Comparison of ENCODE assay signal across 24 mouse cellular contexts in genomic region chr2:168026467-168026866, GRCm38 (mm10). TPM values are rescaled to one million over a fixed set of nuclear protein-coding genes. Genes with fewer than 3 reads are reported as not detected.
DNase-seq lines count a peak whose midpoint lies in the region; ATAC-seq and TF ChIP-seq lines count a peak whose summit lies in the region.
"Had no signal": no experiment of that assay in that cellular context is flagged by ENCODE, and none has a peak within 500 bp of the region (broad histone marks: within the 10 kb centered on the region; RNA-seq: fewer than 3 reads in every experiment).

No protein-coding gene starts in this region.

- H3K4me1 ChIP-seq in heart, embryonic 10.5 days = peaks cover 14% of the 10 kb centered on the region
- H3K4me1 ChIP-seq in heart, embryonic 12.5 days (replicated peaks) = peaks cover 8% of the 10 kb centered on the region
- peaks cover 14% of the 10 kb centered on the region; the same call in 1 of the 2 replicates for H3K4me1 ChIP-seq in lung, embryonic 15.5 days
- peaks cover 3% of the 10 kb centered on the region for H3K4me1 ChIP-seq in stomach, postnatal 0 days (replicated peaks; ENCODE audit: control insufficient read depth, insufficient read depth)
- H3K4me1 ChIP-seq in liver, postnatal 0 days (ENCODE audit: insufficient read depth) = no peaks in the 10 kb centered on the region
- H3K4me1 ChIP-seq: hindbrain, embryonic 12.5 days had no signal

- H3K4me3 ChIP-seq in heart, embryonic 10.5 days = no peak overlapping the region
- no peak overlapping the region for H3K4me3 ChIP-seq in heart, embryonic 12.5 days
- no peak overlapping the region for H3K4me3 ChIP-seq in lung, embryonic 15.5 days
- no peak overlapping the region for H3K4me3 ChIP-seq in stomach, postnatal 0 days (ENCODE audit: low read depth, low read length)
- no peak overlapping the region for H3K4me3 ChIP-seq in liver, postnatal 0 days (ENCODE audit: low read depth, low read length)
- H3K4me3 ChIP-seq: forebrain, embryonic 10.5 days; hindbrain, embryonic 12.5 days; left cerebral cortex, adult 2 months; midbrain, embryonic 10.5 days had no signal

- DNase-seq in heart, embryonic 10.5 days (ENCODE audit: low spot score) = no peak
- DNase-seq in lung, postnatal 10 days = no peak
- DNase-seq in large intestine, adult 2 months (ENCODE audit: low read depth, low spot score) = peak; percentile 55
- DNase-seq in stomach, postnatal 0 days (ENCODE audit: low spot score) = peak; percentile 46
- DNase-seq in liver, postnatal 0 days = no peak
- DNase-seq: adrenal gland, postnatal 14 days; cerebellum, adult 11 months; cerebellum, postnatal 14 days; embryo, embryonic 11 days; gastrocnemius, postnatal 10 days; heart, adult 11 months; kidney, postnatal 14 days; layer of hippocampus, adult 9-11 months; right cerebral cortex, postnatal 25 days; thymus, adult 18-20 months had no signal

- TF ChIP-seq CTCF in stomach, postnatal 0 days (IDR thresholded peaks at IDR 0.05; ENCODE audit: low read depth) = no peak
- no peak for TF ChIP-seq CTCF in liver, postnatal 0 days (IDR thresholded peaks at IDR 0.05; ENCODE audit: low read depth)

- no peak overlapping the region for H3K4me2 ChIP-seq in heart, embryonic 12.5 days
- no peak overlapping the region for H3K4me2 ChIP-seq in lung, embryonic 15.5 days
- no peak overlapping the region for H3K4me2 ChIP-seq in stomach, postnatal 0 days (replicated peaks; ENCODE audit: low read depth)
- no peak overlapping the region for H3K4me2 ChIP-seq in liver, postnatal 0 days (ENCODE audit: low read depth, low read length)
- H3K4me2 ChIP-seq: hindbrain, embryonic 12.5 days; liver, embryonic 11.5 days had no signal

- TF ChIP-seq EP300 in stomach, postnatal 0 days (optimal IDR thresholded peaks at IDR 0.05) = no peak
- TF ChIP-seq EP300 in liver, postnatal 0 days (IDR thresholded peaks at IDR 0.05; ENCODE audit: low read depth) = no peak

- H3K36me3 ChIP-seq in heart, embryonic 10.5 days = peaks cover 8% of the 10 kb centered on the region
- no peaks in the 10 kb centered on the region for H3K36me3 ChIP-seq in heart, embryonic 12.5 days
- no peaks in the 10 kb centered on the region for H3K36me3 ChIP-seq in lung, embryonic 15.5 days
- no peaks in the 10 kb centered on the region for H3K36me3 ChIP-seq in stomach, postnatal 0 days (ENCODE audit: control insufficient read depth, insufficient read depth, low read length)
- no peaks in the 10 kb centered on the region for H3K36me3 ChIP-seq in liver, postnatal 0 days (replicated peaks; ENCODE audit: insufficient read depth, low read length)
- H3K36me3 ChIP-seq: forebrain, embryonic 10.5 days; G1E; hindbrain, embryonic 12.5 days; midbrain, embryonic 10.5 days had no signal

- ATAC-seq in heart, embryonic 12.5 days (ENCODE audit: insufficient number of reproducible peaks, low FRiP score) = no peak
- no peak for ATAC-seq in lung, embryonic 15.5 days (ENCODE audit: borderline replicate concordance, extremely low read depth, low FRiP score, low TSS enrichment)
- peak; percentile 65 for ATAC-seq in stomach, postnatal 0 days (ENCODE audit: low FRiP score, low TSS enrichment)
- no peak for ATAC-seq in activated CD4-positive, CD25-positive, alpha-beta regulatory T cell, adult 4 months
- no peak for ATAC-seq in liver, postnatal 0 days

- H3K27me3 ChIP-seq in heart, embryonic 10.5 days (ENCODE audit: insufficient read depth, poor library complexity, severe bottlenecking) = no peaks in the 10 kb centered on the region
- H3K27me3 ChIP-seq in heart, embryonic 12.5 days (replicated peaks) = no peaks in the 10 kb centered on the region
- no peaks in the 10 kb centered on the region for H3K27me3 ChIP-seq in lung, embryonic 15.5 days
- no peaks in the 10 kb centered on the region for H3K27me3 ChIP-seq in stomach, postnatal 0 days (ENCODE audit: control insufficient read depth, insufficient read depth, low read length)
- no peaks in the 10 kb centered on the region for H3K27me3 ChIP-seq in liver, postnatal 0 days (ENCODE audit: insufficient read depth, low read length)
- H3K27me3 ChIP-seq: hindbrain, embryonic 12.5 days had no signal

- H3K9me3 ChIP-seq in heart, embryonic 10.5 days = no peaks in the 10 kb centered on the region
- peaks cover 11% of the 10 kb centered on the region for H3K9me3 ChIP-seq in heart, embryonic 12.5 days (replicated peaks)
- H3K9me3 ChIP-seq in lung, embryonic 15.5 days = peaks cover 6% of the 10 kb centered on the region; the same call in 1 of the 2 replicates
- no peaks in the 10 kb centered on the region for H3K9me3 ChIP-seq in stomach, postnatal 0 days (ENCODE audit: control insufficient read depth, low read length)
- peaks cover 3% of the 10 kb centered on the region; the same call in 1 of the 2 replicates for H3K9me3 ChIP-seq in liver, postnatal 0 days (ENCODE audit: low read length)

- no peak overlapping the region for H3K9ac ChIP-seq in heart, embryonic 12.5 days
- H3K9ac ChIP-seq in lung, embryonic 15.5 days = no peak overlapping the region
- no peak overlapping the region for H3K9ac ChIP-seq in stomach, postnatal 0 days (ENCODE audit: low read length)
- H3K9ac ChIP-seq in liver, postnatal 0 days (replicated peaks) = no peak overlapping the region
- H3K9ac ChIP-seq: hindbrain, embryonic 12.5 days had no signal

- 41% methylated on average over 3 of the region's 3 CpGs for WGBS in heart, embryonic 10.5 days
- 48% methylated on average over 3 of the region's 3 CpGs for WGBS in heart, embryonic 12.5 days
- 24% methylated on average over 3 of the region's 3 CpGs for WGBS in lung, embryonic 15.5 days
- 22% methylated on average over 3 of the region's 3 CpGs for WGBS in large intestine, adult 2 months
- WGBS in stomach, postnatal 0 days = 18% methylated on average over 3 of the region's 3 CpGs
- 38% methylated on average over 3 of the region's 3 CpGs for WGBS in liver, postnatal 0 days (ENCODE audit: insufficient replicate concordance)

- peak overlapping the region; percentile 23; the same call in 1 of the 2 replicates for H3K27ac ChIP-seq in heart, embryonic 10.5 days
- no peak overlapping the region for H3K27ac ChIP-seq in heart, embryonic 12.5 days (ENCODE audit: poor library complexity, severe bottlenecking)
- peak overlapping the region; percentile 90 for H3K27ac ChIP-seq in lung, embryonic 15.5 days
- peak overlapping the region; percentile 80 for H3K27ac ChIP-seq in stomach, postnatal 0 days (replicated peaks)
- no peak overlapping the region for H3K27ac ChIP-seq in liver, postnatal 0 days (ENCODE audit: low read depth)
- H3K27ac ChIP-seq: forebrain, embryonic 10.5 days; hindbrain, embryonic 12.5 days; left cerebral cortex, adult 2 months; midbrain, embryonic 10.5 days had no signal

RNA-seq across cellular contexts. Expression of gene Ripor3, which starts 16.0 kb away (rescaled TPM):
- polyA plus RNA-seq in heart, embryonic 10.5 days (2016; fragmentation: Nextera tagmentation; extraction: Ambion mirVana) = 1.3 and 2.5 TPM in 2 replicates
- 1.3 and 1.5 TPM in 2 replicates for polyA plus RNA-seq in heart, embryonic 12.5 days (2016; fragmentation: Nextera tagmentation; extraction: Ambion mirVana)
- polyA plus RNA-seq in lung, embryonic 15.5 days (2015; fragmentation: Nextera tagmentation; extraction: Ambion mirVana) = 2.3 TPM in 2 replicates
- polyA plus RNA-seq in large intestine, adult 2 months (2012; rRNA removed) = 1.9 and 3.3 TPM in 2 replicates
- 3.0 and 3.2 TPM in 2 replicates for polyA plus RNA-seq in stomach, postnatal 0 days (2015; fragmentation: Nextera tagmentation; extraction: Ambion mirVana)
- polyA plus RNA-seq in activated CD4-positive, CD25-positive, alpha-beta regulatory T cell, adult 4 months (2017; shearing (Covaris generic)) = under 1 TPM; 0.43 to 0.70 TPM
- polyA plus RNA-seq in liver, postnatal 0 days (2015; fragmentation: Nextera tagmentation; extraction: Ambion mirVana) = 1.4 TPM in 2 replicates

RNA-seq across cellular contexts. Expression of gene Pard6b, which starts 54.3 kb away (rescaled TPM):
- polyA plus RNA-seq in heart, embryonic 10.5 days (2016; fragmentation: Nextera tagmentation; extraction: Ambion mirVana) = 12.2 and 15.0 TPM in 2 replicates
- 13.0 and 13.2 TPM in 2 replicates for polyA plus RNA-seq in heart, embryonic 12.5 days (2016; fragmentation: Nextera tagmentation; extraction: Ambion mirVana)
- polyA plus RNA-seq in lung, embryonic 15.5 days (2015; fragmentation: Nextera tagmentation; extraction: Ambion mirVana) = 10.8 and 12.8 TPM in 2 replicates
- polyA plus RNA-seq in large intestine, adult 2 months (2012; rRNA removed) = 16.5 and 24.8 TPM in 2 replicates
- polyA plus RNA-seq in stomach, postnatal 0 days (2015; fragmentation: Nextera tagmentation; extraction: Ambion mirVana) = 11.8 and 12.3 TPM in 2 replicates
- polyA plus RNA-seq in activated CD4-positive, CD25-positive, alpha-beta regulatory T cell, adult 4 months (2017; shearing (Covaris generic)) = 1 to 10 TPM in 1 of 2 experiments, under 1 TPM in 1; 0.48 to 1.1 TPM
- polyA plus RNA-seq in liver, postnatal 0 days (2015; fragmentation: Nextera tagmentation; extraction: Ambion mirVana) = 2.3 and 2.7 TPM in 2 replicates

Comparison
In these comparisons a context has a peak if more than half of its experiments do, and no peak if none do; other contexts are left out.
1. H3K27ac ChIP-seq: peak in heart, embryonic 10.5 days (single experiment), lung, embryonic 15.5 days (single experiment) and stomach, postnatal 0 days (single experiment); none in heart, embryonic 12.5 days (single experiment) and liver, postnatal 0 days (single experiment).
2. DNase-seq: peak in large intestine, adult 2 months (single experiment) and stomach, postnatal 0 days (single experiment); none in heart, embryonic 10.5 days (single experiment), lung, postnatal 10 days (single experiment) and liver, postnatal 0 days (single experiment).